Mouse (Mus musculus) small intestine, adult 2 months (tissue): Measurements from ENCODE around the gene Akap12. TPM values are rescaled to one million over a fixed set of nuclear protein-coding genes. Genes with fewer than 3 reads are reported as not detected.

Source experiments
- H3K27ac ChIP-seq: fragments of 200-500 bp; 2 replicates; pipeline ENCODE4 v1.5.1; 2012; ENCODE audit warnings: low read depth, low read length, control low read depth, inconsistent platforms; ENCODE audit not compliant: insufficient read depth
- H3K27me3 ChIP-seq: fragments of 200-500 bp; 2 replicates; pipeline ENCODE4 v1.6.1; 2012; ENCODE audit warnings: mild to moderate bottlenecking, moderate library complexity, low read length, inconsistent platforms; ENCODE audit not compliant: control insufficient read depth, insufficient read depth
- H3K36me3 ChIP-seq: fragments of 200-500 bp; 2 replicates; pipeline ENCODE4 v1.6.1; 2012; ENCODE audit warnings: mild to moderate bottlenecking, low read length, control low read depth, inconsistent platforms; ENCODE audit not compliant: control insufficient read depth, insufficient read depth
- H3K4me1 ChIP-seq: fragments of 200-500 bp; 2 replicates; pipeline ENCODE4 v1.6.1; 2012; ENCODE audit warnings: low read length, inconsistent platforms, mixed read lengths; ENCODE audit not compliant: control insufficient read depth, insufficient read depth, insufficient read length
- H3K4me3 ChIP-seq: fragments of 200-500 bp; 2 replicates; pipeline ENCODE4 v1.5.1; 2012; ENCODE audit warnings: low read depth, mild to moderate bottlenecking, control low read depth, inconsistent platforms, low read length, moderate library complexity
- CTCF ChIP-seq: fragments of 200-500 bp; IDR thresholded peaks from 2 replicates; pipeline ENCODE4 v1.5.1; 2012; ENCODE audit warnings: low read depth, mild to moderate bottlenecking, control low read depth, inconsistent platforms, low read length, moderate library complexity, mixed read lengths; ENCODE audit not compliant: insufficient replicate concordance, insufficient read length; ENCODE audit errors: extremely low read depth
- POLR2A ChIP-seq: fragments of 200-500 bp; IDR thresholded peaks from 2 replicates; pipeline ENCODE4 v1.6.1; 2012; ENCODE audit warnings: low read depth, mild to moderate bottlenecking, control low read depth, inconsistent platforms, low read length, moderate library complexity
- WGBS: fragments of 180-500 bp; shearing (Covaris S2); methylation state at CpG from one replicate; pipeline ENCODE4 v1.1.7; 2018; 5-methylcytosine and 5-hydroxymethylcytosine counted together
- polyA plus RNA-seq: library from polyadenylated mRNA; depleted of rRNA; stranded (reverse); fragments of >200 nt; gene quantifications from 2 replicates; pipeline ENCODE4 v1.2.3, GENCODE M21; 2012

Gene Akap12
- polyA plus RNA-seq, 1 experiment = 2.0 TPM

GRCm38 (mm10) chr10:4303558-4303957 is 37.4 kb downstream of the Akap12 start:
- Histone ChIP-seq H3K27ac (no peak overlapping the region), H3K27me3 (no peaks in the 10 kb centered on the region), H3K4me1 (no peaks in the 10 kb centered on the region), H3K4me3 (no peak overlapping the region), H3K36me3 (no peaks in the 10 kb centered on the region)
- TF ChIP-seq POLR2A (no peak), CTCF (no peak)
- 68% methylated on average over 5 of the region's 5 CpGs for WGBS

DNA sequence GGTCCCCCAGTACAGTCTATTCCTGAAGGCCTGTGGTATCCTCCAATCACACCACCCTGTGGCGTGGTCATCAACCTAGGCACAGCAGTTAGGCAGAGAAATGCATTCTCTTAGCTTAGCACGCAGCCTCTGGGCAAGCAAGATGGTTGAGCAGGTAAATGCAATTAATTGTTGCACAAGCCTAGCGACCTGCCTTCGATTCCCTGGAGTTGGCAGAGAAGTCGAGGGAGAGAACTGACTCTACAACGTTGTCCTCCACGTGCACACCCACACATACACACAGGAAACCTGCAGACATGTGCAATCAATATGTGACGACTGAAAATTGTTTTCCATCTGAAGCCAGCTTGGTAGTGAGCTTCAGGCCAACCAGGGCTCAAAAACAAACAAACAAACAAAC is 57.7 kb downstream of the Akap12 start:
- no peaks in the 10 kb centered on the region for H3K27me3 ChIP-seq
- no peaks in the 10 kb centered on the region for H3K36me3 ChIP-seq
- no peak overlapping the region for H3K4me3 ChIP-seq
- no peaks in the 10 kb centered on the region for H3K4me1 ChIP-seq
- 74% methylated on average over 8 of the region's 8 CpGs for whole genome bisulfite sequencing
- H3K27ac ChIP-seq = no peak overlapping the region
- TF ChIP-seq POLR2A (no peak), CTCF (no peak)

DNA sequence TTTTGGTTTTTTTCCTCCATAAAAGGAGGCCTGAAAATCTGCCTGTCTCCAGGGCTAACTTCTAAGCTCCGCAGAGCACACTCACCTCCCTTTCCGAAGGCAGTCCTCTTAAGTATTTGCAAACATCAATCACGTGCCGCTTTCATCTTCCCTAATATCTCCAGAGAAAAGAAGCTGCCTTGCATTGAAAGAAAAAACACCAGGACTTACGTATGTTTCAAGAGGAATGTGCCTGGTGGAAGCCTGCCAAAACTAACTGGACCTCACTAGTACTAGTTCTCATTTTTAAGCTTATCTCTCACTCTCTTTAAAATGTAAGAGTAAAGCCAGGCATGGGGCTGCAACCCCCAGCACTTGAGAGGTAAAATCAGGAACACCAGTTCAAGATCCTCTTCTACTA is 59.4 kb downstream of the Akap12 start:
- Histone ChIP-seq H3K27ac (no peak overlapping the region), H3K4me3 (no peak overlapping the region)
- 47% methylated on average over 5 of the region's 5 CpGs for WGBS

GRCm38 (mm10) chr10:4327716-4328115 is 61.5 kb downstream of the Akap12 start:
- 83% methylated on average over 1 of the region's 1 CpGs for WGBS

More for the DNA sequence above, 59.4 kb downstream of the Akap12 start:
- Histone ChIP-seq H3K4me1 (no peaks in the 10 kb centered on the region), H3K36me3 (no peaks in the 10 kb centered on the region), H3K27me3 (no peaks in the 10 kb centered on the region)
- TF ChIP-seq CTCF (no peak), POLR2A (no peak)

GRCm38 (mm10) chr10:4332228-4332979 is 66.2 kb downstream of the Akap12 start:
- 77% methylated on average over 7 of the region's 7 CpGs for WGBS

More at GRCm38 (mm10) chr10:4327716-4328115, 61.5 kb downstream of the Akap12 start:
- Histone ChIP-seq H3K4me1 (no peaks in the 10 kb centered on the region), H3K36me3 (no peaks in the 10 kb centered on the region), H3K27ac (no peak overlapping the region), H3K27me3 (no peaks in the 10 kb centered on the region), H3K4me3 (no peak overlapping the region)
- TF ChIP-seq CTCF = no peak
- no peak for TF ChIP-seq POLR2A

GRCm38 (mm10) chr10:4333319-4333718 is 67.1 kb downstream of the Akap12 start:
- peak; percentile 64; the same call in 1 of the 2 replicates for TF ChIP-seq CTCF
- no peak for TF ChIP-seq POLR2A
- H3K27ac ChIP-seq = no peak overlapping the region
- H3K36me3 ChIP-seq = no peaks in the 10 kb centered on the region
- no peaks in the 10 kb centered on the region for H3K4me1 ChIP-seq
- 15% methylated on average over 8 of the region's 8 CpGs for WGBS
- H3K4me3 ChIP-seq = no peak overlapping the region
- no peaks in the 10 kb centered on the region for H3K27me3 ChIP-seq

More at GRCm38 (mm10) chr10:4332228-4332979, 66.2 kb downstream of the Akap12 start:
- Histone ChIP-seq H3K36me3 (no peaks in the 10 kb centered on the region), H3K27ac (no peak overlapping the region), H3K27me3 (no peaks in the 10 kb centered on the region), H3K4me3 (no peak overlapping the region), H3K4me1 (no peaks in the 10 kb centered on the region)
- TF ChIP-seq CTCF (no peak), POLR2A (no peak)

- Histone ChIP-seq H3K4me3 (peak overlapping the region; percentile 54), H3K36me3 (no peaks in the 10 kb centered on the region), H3K27me3 (no peaks in the 10 kb centered on the region), H3K4me1 (no peaks in the 10 kb centered on the region), H3K27ac (no peak overlapping the region)
- TF ChIP-seq POLR2A (0 out of 2 replicates have a peak, but pooled peaks have one; percentile 12), CTCF (no peak)
- WGBS = 6% methylated on average over 27 of the region's 27 CpGs
Measured at GRCm38 (mm10) chr10:4334039-4334683, 68.0 kb downstream of the Akap12 start.
